Mouse (Mus musculus): ENCODE measurements around the gene Igfals.

The Igfals gene

DNA sequence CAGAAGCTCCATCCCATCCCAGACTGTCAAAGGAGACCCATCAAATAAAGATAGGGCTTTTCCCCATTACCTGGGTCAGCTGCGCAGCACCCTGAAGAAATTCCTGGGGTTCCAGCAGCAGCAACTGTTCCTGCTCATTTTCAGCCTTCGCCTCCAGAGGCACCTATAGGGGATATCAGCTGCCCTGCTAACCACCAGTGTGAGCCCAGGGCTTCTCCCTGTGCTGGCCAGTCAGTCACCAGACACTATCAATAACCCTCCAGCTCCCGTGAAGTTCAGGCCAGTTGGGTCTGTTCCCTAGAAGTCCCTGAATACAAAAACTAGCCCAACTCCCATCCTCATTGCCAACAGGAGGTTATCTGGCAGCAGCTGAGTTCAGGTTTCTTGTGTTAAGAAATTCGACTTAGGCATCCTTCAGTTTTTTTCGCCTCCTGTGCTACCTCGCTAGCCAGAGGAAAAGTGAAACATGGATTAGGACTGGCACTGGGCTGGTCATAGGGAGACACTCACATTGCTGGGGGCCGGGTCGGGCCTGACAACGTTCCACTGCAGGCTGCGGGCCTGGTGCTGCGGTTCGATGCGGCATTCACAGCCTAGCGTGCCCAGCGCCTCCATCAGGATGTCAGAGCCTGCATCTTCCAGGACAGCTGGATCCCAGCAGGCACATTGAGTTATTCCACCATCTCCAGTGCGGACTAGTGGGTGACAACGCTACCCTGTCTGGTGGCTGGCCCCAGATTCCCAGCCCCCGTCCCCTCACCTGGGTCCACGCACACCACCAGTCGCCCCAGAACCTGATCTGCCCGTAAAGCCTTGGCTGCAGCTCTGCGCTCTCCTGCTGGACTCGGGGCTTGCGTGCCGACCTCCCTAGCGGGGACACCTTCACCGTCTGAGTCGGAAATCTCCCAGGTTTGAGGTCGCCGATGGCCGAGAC is 28.5 kb downstream of the Igfals start:
- no peak for DNase-seq (ENCODE audit: extremely low spot score, low spot score)

DNA sequence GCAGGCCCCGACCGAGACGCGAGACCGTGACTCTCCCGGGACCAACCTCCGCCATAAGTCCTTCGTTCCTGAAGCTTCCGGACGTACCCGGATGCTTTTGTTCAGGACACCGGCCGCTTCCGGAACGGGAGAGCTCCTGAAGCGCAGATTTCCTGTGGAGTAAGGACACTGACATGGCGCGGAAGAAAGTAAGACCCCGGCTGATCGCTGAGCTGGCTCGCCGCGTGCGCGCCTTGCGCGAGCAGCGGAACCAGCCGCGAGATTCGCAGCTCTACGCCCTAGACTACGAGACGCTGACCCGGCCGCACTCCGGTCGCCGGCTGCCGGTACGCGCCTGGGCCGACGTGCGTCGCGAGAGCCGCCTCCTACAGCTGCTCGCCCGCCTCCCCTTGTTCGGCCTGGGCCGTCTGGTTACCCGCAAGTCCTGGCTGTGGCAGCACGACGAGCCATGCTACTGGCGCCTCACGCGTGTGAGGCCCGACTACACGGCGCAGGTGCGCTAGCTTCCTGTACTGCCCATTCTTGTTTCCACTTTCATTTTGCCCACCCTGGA is 29.3 kb downstream of the Igfals start, which contains the start of the genes Eme2 and Mrps34:
TSS of gene Eme2 (minus strand) at position 93 of the 553 bp plus-strand sequence.
TSS of gene Mrps34 (plus strand) at position 122 of the 553 bp plus-strand sequence.
- peak; percentile 93 for DNase-seq (ENCODE audit: extremely low spot score, low spot score)

DNA sequence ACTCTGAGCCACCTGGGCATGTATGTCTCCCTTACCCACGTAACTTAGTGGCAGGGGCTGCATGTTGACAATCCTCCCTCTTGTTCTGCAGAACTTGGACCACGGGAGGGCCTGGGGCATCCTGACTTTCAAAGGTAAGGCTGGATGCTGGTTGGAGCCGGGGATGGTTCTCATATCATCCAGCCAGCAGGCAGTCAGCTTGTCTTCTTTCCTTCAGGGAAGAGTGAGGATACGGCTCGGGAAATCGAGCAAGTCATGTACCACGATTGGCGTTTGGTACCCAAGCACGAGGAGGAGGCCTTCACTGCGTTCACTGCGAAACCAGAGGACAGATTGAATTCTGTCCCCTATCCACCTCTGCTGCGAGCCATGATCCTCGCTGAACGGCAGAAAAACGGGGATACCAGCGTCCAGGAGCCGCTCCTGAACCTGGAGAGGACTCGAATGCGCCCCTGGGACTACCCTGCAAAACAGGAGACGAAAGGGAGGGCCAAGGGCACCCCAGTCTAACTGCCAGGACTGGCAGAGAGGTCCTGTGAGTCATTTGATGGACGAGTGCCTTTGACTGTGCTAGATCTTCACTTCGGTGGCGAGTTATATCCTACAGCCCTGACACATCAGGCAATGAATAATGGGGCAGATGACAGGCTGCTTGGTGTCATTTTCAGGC is 29.9 kb downstream of the Igfals start:
- DNase-seq (ENCODE audit: extremely low spot score, low spot score) = no peak

DNA sequence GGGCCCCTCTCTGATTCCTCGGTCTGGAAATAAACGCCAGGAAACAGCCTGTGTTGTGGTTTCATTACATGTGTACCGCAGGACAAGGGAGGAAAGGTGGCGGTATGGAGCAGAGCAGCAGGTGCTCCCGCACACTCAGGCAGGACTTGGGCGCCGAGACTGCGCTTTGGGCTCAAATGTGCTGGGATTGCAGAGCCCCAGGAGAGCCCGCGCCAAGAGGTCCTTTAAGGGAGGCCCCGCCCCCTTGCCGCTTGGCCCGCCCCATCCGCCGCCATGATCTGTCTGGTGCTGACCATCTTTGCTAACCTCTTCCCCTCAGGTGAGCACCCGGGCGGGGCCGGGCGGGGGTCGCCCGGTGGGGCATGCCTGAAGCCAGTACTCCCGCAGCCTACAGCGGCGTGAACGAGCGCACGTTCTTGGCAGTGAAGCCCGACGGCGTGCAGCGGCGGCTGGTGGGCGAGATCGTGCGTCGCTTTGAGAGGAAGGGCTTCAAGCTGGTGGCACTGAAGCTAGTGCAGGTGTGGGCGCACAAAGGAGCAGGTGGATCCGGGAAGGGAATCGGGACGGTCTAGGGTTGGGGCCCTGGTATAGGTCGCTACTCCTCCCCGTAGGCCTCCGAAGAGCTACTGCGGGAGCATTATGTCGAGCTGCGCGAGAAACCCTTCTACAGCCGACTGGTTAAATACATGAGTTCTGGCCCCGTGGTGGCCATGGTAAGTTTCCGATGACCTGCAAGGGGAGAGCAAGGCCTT is 30.6 kb downstream of the Igfals start, which contains the start of gene Nme3:
TSS of gene Nme3 (plus strand) at position 260 of the 752 bp plus-strand sequence.
- DNase-seq (ENCODE audit: extremely low spot score, low spot score) = peak; percentile 78

DNA sequence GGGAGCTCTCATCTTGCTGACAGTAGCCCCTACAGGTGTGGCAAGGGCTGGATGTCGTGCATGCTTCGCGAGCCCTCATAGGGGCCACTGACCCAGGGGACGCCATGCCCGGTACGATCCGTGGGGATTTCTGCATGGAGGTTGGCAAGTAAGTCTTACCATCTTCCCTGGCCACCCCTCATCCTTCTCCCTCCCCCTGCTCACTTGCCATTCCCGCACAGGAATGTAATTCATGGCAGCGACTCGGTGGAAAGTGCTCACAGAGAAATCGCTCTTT is 31.1 kb downstream of the Igfals start:
- no peak for DNase-seq (ENCODE audit: extremely low spot score, low spot score)

DNA sequence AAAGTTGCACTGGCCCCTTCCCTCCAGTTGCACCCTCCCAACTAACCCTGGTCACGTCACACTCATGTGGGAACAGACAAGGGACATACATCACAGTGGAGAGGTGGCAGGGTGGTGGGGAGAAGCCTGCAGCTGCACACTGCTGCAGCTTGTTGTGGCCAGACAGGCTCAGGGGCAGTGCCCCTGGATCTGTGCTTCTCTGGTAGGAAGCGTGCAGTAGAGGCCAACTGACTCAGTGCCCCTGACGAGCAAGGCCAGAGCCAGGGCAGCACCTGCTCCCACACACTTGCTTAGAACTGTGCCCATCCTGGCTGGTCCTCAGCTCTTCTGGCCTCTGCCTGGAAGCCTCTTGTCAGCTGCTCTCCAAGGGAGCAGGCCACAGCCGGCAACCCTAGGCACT is 31.8 kb downstream of the Igfals start:
- no peak for DNase-seq (ENCODE audit: extremely low spot score, low spot score)

DNA sequence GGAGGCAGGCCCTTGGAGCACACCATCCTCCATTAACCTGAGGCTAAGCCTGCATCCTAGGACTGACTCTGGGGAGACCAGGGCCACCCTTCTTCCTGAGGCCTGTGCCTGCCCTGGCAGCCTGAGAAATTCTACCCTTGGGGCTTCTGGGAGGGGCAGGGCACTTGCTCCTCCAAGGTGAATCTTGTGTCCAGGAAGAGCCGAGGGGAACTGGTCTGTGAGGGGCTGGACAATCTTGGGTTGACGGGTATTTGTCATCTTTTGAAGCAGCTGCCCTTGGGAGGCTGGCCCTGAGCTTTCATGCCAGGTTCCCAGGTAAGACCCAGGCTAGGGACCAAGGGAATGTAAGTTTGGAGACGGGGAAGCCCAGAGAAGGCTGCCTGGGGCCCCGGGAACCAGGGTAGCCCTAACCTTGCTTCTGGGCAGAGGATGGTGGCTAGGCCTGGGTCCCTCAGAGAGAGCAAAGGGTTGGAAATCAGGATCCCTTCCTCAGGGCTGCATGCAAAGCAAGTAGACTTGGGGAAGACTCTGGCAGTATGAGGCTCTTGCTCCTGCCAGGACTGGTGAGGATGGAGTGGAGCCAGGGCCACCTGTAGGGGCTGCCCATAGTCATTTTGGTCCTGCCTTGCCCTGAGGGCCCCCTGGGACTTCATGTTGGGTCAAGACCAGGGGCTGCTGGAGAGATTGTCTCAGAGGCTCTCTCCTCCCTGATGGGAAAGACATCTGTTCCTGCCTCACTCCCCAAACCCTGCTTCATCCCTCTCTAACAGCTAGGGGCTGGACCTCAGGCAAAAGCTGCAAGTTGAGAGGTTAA is 32.5 kb downstream of the Igfals start:
- DNase-seq (ENCODE audit: extremely low spot score, low spot score) = no peak

DNA sequence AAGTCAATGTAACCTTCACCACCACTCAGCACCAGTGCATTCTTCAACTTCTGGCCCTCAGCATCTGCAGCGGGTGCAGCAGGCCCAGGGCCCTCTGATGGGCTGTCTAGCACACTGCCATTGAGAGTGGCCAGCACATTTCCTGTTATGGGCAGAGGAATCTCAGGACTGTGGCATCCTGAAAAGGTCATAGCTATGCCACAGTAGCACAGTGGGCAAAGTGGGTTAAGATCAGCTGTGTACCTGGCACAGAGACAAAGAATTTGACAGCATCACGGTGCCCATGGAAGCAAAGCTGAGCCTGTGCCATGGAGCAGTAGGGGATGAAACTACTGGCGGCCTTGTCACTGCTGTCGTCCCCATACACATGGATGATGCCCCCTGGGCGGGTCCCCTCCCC is 33.4 kb downstream of the Igfals start:
- no peak for DNase-seq (ENCODE audit: extremely low spot score, low spot score)

DNA sequence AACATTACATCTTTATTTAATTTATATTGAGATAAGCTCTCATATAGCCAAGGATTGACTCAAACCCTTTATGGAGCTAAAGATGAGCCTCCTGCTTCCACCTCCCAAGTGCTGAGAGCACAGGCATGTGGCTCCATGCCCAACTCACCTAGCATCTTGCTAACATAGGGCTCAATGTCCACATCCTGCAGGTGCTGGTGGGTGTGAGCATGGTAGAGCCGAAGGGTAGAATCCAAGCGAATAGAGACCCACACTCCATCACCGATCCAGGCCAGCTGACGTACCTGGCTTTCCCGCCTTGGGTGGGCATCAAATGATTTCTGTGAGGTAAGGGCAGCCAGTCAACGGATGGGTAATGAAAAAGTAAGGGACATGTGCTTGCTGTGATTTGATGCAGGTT is 34.2 kb downstream of the Igfals start:
- no peak for DNase-seq (ENCODE audit: extremely low spot score, low spot score)

DNA sequence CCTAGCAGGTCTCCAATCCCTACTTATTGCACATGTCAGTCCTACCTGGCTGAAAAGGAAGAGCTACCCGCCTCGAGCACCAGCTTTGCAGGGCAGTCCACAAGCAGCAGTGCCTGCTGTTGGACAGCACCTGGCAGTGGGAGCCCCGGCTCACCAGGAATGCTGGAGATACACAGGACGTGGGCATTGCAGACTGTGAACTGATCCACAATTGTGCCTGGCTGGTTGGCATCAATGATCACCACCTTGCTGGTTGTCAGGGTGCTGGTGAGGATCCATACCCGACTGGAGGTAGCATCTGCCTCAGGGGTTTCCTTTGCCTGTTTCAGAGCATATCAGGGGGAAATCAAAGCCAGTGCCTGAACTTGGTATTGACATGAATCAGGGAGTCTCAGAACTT is 36.3 kb downstream of the Igfals start:
- no peak for DNase-seq (ENCODE audit: extremely low spot score, low spot score)

DNA sequence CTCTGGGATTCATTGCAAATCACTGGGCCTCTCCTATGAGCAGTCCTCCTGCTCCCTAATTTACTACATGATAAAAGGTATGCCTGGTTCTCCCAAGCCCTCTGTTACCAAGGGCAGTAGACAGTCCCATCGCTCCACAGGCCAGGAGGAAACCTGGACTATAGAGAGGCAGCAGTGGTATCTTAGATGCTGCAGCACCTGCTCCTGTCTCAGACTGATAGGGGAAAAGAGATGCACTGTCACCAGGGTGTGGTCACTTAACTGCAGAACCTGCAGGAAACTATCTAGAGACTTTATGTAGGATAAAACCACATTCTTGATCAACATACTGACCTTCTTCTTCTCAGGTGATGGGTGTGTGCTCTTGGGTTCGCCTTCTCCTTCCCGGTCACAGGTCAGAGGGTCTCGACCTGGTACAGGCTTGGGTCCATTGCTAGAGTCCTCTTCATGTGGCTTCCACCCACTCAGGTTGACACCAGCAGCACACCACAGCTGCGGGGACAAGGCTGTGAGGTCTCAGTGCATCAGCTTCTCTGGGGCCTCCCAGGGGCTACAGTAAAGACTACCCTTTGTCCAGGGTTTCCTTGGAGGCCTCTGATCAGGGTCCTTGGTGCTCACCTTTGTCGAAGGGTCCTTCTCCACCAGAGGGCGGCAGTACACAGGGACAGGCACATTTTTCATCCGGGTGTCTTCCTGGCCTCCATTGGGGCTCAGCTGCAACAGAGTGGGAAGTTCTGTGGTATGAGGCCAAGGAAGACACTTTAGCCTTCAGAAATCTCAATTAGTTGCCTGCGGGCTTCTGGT is 37.1 kb downstream of the Igfals start:
- DNase-seq (ENCODE audit: extremely low spot score, low spot score) = no peak

DNA sequence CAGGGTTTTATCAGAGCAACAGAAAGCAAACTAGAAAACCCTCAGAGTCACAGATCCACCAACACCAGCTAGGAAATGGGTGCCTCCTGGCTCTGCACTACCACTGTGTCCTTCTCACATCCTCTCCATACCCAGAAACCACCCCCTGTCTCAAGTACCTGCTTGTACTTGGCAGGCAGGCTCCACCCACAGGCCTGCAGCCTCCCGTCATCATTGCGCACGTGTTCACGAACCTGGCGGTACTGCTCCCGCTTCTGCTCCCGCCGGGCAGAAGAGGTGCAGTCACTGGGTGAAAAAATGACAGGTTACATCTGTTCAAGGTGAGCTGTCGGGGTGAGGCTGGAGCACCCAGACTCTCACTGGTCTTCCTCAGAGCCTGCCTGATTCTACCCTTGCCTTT is 38.0 kb downstream of the Igfals start:
- no peak for DNase-seq (ENCODE audit: extremely low spot score, low spot score)

DNA sequence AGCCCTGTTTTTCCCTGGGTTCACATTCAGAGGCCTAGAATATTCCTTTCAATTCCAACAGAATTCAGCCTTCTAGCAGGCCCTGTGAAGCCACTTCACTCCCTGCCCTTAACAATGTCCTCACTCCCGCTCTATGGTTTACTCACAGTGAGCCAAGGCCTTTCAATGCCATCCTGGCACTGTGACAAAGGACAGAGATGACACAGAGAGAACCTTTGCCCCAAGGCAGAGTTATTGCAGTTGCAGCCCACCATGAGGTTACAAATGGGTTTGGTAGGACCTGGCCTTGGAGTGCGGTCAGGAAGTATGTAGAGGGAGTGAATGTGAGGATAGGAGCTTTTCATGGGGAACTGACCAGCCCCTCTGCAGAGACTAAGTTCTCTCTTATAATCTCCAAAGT is 41.8 kb downstream of the Igfals start:
- no peak for DNase-seq (ENCODE audit: extremely low spot score, low spot score)

DNA sequence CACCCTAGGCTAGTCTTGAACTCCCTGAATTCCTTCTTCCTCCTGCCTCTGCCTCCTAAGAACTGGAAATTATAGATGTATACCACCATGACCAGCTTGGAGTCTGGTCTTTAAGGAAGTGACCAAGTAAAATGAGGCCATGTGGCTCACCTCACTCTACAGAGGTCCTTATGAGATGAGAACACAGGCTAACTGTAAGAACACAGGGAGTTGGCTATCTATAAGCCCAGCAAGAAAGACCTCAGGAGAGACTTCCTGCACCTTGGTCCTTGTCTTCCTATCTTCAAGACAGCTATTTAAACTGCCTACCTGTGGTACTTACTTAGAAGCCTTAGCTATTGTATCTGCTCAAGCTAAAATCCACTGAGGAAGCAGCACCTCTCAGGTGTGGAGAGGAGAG is 48.2 kb downstream of the Igfals start:
- DNase-seq (ENCODE audit: extremely low spot score, low spot score) = no peak

DNA sequence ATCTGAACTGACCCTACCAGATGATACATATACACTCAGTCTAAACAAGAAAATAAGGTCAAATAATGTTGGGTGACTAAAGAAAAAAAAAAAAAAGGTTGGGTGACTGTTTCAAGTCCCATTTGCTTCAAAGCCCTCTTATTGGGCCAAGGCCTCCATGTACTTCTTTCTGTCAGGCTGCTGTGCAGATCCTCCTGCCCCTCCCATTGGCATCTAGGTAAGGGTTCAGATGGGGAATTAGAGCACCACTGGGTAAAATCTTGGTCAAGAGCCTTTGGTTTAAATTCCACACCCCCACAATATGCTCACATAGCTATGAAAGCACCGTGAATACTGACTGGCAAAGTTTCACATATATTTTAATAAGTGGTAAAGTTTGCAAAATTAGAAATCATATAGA is 57.4 kb downstream of the Igfals start:
- DNase-seq (ENCODE audit: extremely low spot score, low spot score) = no peak

DNA sequence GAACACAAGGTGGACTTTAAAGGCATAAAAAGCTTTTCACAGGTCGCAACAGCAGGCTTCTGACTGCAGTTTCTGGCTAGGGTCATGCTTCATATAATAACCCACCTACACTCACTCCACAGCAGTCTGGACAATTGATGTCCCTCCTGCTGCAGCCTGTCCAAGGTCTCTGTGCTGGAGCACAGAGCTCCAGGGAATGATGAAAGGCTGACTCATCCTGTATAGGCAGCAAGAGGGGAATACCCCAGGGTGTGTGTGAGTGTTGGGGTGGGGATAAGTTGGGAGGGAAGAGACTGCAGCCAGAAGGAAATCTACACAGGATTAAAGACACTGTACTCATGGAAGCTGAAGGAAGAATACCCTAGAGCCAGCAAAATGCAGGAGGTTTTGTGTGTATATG is 63.7 kb downstream of the Igfals start:
- DNase-seq (ENCODE audit: extremely low spot score, low spot score) = no peak
